Mouse (Mus musculus): ENCODE measurements around the gene Rnf144b.

Gene Rnf144b

DNA sequence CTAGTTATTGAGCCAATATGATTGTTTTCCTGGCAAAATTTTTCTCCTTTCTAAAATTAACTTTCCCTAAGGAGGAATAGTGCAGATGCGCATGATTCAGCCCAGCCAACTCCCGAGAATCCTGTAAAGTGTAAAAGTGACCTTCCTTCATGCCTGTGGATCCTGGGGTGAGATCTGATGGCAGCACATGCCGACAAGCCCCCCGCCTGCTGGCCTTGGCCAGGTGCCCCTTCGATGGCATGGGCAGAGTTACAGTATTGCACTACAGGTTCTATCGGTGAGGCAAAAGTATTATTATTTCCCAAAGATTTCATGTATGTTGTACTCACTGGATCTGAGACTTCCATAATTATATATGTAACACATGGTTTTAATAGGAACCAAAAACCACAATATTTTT is 2.5 kb downstream of the Rnf144b start:
- WGBS: 67% methylated on average over 6 of the region's 6 CpGs

DNA sequence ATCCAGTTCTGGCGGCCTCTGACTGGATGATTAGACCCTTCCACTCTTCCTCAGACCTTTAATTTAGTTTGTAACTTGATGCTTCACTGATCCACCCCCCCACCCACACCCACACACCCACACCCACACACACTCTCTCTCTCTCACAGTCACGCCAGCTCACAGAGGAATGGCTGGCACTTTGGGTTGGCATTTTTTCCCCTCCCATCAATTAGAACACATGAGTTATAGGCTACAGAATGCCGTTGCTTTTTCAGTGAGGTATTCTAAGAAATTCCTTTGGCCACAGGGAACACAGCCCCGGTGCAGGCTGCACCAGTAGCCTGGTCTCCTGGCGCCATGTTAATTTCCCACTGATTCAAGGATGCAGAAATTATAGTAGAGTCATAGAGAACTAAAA is 3.1 kb downstream of the Rnf144b start:
- 83% methylated on average over 5 of the region's 5 CpGs for WGBS

DNA sequence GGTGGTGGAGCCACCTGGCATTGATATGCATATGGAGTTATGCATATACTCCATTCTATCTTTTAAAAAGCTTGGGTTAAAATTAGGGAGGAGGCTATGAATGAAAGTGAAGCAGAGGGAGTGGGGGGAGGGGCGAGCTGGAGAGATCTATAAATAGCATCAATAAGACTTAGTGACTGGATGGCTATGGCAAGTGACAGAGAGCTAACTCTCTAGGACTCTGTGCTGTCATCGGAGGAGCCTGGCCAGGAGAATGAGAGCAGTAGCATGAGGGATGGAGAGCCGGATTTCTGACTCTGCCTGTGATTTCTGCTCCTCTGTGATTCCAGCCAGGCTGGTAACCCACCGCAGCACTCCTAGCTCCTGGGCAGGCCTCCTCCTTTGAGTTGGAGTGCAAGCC is 6.6 kb downstream of the Rnf144b start:
- WGBS: 74% methylated on average over 4 of the region's 4 CpGs

- 74% methylated on average over 8 of the region's 8 CpGs for WGBS
Observed at GRCm38 (mm10) chr13:47133058-47133457, 10.6 kb downstream of the Rnf144b start.

- WGBS: 50% methylated on average over 7 of the region's 7 CpGs
Observed at GRCm38 (mm10) chr13:47134836-47135235, 12.4 kb downstream of the Rnf144b start.

- WGBS: 66% methylated on average over 7 of the region's 7 CpGs
Observed at GRCm38 (mm10) chr13:47135741-47136140, 13.3 kb downstream of the Rnf144b start.

- WGBS: 58% methylated on average over 6 of the region's 6 CpGs
Observed at GRCm38 (mm10) chr13:47142764-47143163, 20.3 kb downstream of the Rnf144b start.

DNA sequence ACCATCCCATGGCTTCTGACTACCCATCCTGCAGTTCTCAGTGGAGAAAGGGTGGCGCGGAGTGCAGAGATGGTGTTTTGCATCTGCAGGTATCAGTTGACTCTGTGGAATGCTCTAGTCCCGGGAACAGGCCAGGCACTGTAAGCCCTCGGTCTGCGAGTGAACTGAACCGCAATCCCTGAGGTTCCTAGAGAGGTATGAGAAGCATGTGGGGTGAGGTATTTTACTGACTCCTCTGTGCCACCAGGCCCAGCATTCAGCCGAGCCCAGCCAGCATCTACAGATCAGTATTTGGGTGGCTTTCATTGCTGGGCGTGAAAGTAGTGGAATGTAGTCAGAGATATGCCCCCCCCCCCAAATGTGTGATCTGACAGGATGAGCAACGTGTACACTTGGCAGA is 23.5 kb downstream of the Rnf144b start:
- WGBS: 69% methylated on average over 9 of the region's 9 CpGs

DNA sequence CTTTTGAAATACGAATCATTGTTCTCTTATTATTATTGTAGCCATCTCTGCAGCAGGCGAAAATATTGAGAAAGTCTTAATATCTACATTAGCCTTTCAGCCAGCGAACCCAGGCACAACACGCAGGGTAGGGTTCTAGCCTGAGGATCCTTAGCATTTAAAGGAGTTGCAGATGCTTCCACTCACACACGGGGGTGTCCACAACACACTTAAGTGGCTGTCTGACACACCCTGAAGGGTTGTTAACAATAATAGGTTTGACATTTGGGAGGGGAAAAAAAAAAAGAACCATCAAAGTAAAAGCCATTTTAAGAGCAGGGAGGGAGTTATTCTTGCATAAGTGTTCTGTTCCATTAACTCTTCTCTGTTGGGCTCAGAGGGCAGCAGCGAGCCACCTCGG is 23.9 kb downstream of the Rnf144b start:
- WGBS: 50% methylated on average over 7 of the region's 7 CpGs

GRCm38 (mm10) chr13:47148573-47148972 is 26.1 kb downstream of the Rnf144b start:
- WGBS: 35% methylated on average over 11 of the region's 11 CpGs

DNA sequence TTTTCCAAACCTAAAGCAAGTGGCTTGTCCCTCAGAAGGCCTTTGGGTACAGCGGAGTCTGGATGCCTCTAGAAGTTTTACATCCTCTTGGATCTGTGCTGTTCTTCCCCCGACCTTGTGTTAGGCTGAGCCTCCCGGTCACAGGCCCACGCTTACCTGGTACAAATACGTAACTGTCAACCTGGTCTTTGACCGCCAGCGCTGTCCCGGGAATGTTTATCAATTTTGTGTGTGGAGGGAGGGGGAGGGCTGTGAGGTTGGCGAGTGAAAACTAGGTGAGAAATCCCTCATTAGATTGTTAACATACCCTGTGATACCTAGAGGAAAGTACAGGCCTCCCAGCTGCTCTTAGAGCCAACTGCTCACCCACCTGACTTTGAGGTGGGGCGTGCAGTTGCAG is 27.5 kb downstream of the Rnf144b start:
- WGBS: 97% methylated on average over 10 of the region's 10 CpGs

DNA sequence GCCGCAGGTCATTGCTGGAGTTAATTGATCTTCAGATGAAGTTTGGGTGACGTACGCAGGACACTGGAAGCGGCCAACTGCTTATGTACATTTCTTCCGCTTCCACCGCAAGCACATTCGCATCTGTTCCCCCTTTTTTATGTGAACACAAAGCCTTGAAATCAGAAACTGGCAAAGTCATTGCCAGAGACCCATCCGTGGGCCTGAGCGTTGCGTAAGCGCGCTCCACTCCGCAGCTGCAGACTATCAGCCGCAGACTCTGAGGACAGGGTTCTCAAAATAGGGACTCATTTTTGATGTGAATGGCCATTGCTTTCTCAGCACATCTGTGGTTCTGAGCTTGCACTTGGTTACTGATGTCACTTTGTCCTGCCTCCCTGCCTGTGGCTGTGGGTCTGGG is 28.6 kb downstream of the Rnf144b start:
- WGBS: 81% methylated on average over 14 of the region's 14 CpGs

- WGBS: 34% methylated on average over 7 of the region's 7 CpGs
Observed at GRCm38 (mm10) chr13:47152390-47152789, 29.9 kb downstream of the Rnf144b start.

DNA sequence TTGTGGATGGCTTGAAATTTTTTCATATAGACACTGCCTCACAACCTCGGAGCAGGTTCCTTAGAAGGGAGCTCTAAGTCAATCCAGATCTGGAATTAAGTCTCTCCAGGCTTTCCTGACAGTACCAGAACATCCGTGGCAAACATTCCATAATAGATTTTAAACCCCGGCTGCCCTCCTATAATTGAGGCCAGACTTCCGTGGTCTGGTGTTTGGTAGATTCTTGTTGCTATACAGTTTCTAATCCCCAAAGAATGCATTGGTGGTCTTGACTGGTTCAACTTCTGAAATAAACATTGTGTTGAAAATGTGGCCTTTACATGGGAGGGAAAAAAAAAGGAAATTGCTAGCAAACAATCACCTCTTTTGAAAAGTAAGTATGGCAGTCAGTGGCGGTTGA is 30.8 kb downstream of the Rnf144b start:
- 75% methylated on average over 5 of the region's 5 CpGs for WGBS

- WGBS: 51% methylated on average over 4 of the region's 4 CpGs
Observed at GRCm38 (mm10) chr13:47154866-47155265, 32.4 kb downstream of the Rnf144b start.

GRCm38 (mm10) chr13:47156841-47157240 is 34.4 kb downstream of the Rnf144b start:
- WGBS: 79% methylated on average over 5 of the region's 5 CpGs

GRCm38 (mm10) chr13:47162001-47162400 is 39.5 kb downstream of the Rnf144b start:
- WGBS: 86% methylated on average over 5 of the region's 5 CpGs

DNA sequence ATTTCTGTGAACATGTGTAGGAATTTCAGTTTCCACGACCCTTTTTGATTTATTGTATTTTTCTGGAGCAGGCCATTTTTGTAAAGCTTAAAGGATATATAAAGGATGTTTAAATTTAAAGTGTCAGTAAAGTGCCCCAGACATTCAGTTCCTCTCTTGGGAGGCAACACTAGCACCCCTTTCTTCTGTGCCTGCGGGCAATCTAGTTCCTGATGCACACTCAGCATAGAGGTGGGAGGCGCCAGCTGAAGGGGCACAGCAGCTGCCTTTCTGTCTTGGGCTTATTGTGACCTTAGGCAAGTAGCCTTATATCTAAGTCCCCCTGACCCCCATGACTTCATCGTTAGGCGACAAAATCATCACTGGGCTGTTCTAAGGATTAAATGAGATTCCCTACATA is 42.3 kb downstream of the Rnf144b start:
- 76% methylated on average over 5 of the region's 5 CpGs for WGBS

DNA sequence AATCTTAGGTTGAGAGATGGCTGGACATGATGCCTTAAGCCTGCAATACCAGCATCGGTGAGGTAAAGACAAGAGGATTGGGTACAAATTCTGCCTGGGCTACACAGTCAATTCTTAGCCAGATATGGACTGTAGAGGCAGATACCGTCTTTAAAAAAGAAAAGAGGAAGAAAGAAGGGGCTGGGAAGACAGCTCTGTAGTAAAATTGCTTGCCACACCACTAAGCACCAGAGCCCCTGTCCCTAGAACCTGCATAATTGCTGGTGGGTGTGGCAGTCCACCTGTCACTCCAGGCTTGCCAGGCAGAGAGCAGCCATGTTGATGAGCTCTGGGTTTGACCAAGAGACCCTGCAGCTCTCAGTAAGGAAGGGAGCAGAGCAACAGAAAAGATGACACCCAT is 42.8 kb downstream of the Rnf144b start:
- WGBS: 82% methylated on average over 2 of the region's 2 CpGs

- 61% methylated on average over 11 of the region's 11 CpGs for WGBS
Observed at GRCm38 (mm10) chr13:47168484-47168883, 46.0 kb downstream of the Rnf144b start.

GRCm38 (mm10) chr13:47170026-47170425 is 47.6 kb downstream of the Rnf144b start:
- WGBS: 92% methylated on average over 4 of the region's 4 CpGs

- 66% methylated on average over 13 of the region's 13 CpGs for WGBS
Observed at GRCm38 (mm10) chr13:47170811-47171555, 48.5 kb downstream of the Rnf144b start.

DNA sequence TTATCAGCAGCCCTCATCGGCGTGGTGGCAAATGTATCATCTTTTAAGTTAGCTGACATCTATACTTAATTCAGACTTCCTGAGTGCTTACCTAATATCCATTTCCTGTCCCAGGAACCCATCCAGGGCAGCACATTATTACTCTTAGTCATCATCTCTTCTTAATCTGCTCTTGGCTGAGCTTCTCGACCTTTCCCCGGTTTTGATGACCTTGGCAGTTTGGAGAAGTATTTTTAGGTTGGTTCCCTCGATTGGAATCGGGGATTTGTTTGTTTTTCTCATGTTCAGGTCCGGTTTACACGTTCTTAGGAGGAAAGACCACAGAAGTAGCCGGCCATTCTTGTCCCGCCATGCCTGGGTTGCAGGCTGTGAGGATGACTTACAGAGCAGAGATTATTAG is 50.4 kb downstream of the Rnf144b start:
- WGBS: 68% methylated on average over 10 of the region's 10 CpGs

- 70% methylated on average over 8 of the region's 8 CpGs for WGBS
Observed at GRCm38 (mm10) chr13:47178182-47178581, 55.7 kb downstream of the Rnf144b start.
